Mouse (Mus musculus): ENCODE measurements around the gene Zbtb3. TPM values are rescaled to one million over a fixed set of nuclear protein-coding genes. Genes with fewer than 3 reads are reported as not detected.
A peak's percentile ranks its signal among the peaks of the same experiment; 100 is the strongest.

The Zbtb3 gene
- polyA plus RNA-seq, 1 experiment: 40.5 TPM

DNA sequence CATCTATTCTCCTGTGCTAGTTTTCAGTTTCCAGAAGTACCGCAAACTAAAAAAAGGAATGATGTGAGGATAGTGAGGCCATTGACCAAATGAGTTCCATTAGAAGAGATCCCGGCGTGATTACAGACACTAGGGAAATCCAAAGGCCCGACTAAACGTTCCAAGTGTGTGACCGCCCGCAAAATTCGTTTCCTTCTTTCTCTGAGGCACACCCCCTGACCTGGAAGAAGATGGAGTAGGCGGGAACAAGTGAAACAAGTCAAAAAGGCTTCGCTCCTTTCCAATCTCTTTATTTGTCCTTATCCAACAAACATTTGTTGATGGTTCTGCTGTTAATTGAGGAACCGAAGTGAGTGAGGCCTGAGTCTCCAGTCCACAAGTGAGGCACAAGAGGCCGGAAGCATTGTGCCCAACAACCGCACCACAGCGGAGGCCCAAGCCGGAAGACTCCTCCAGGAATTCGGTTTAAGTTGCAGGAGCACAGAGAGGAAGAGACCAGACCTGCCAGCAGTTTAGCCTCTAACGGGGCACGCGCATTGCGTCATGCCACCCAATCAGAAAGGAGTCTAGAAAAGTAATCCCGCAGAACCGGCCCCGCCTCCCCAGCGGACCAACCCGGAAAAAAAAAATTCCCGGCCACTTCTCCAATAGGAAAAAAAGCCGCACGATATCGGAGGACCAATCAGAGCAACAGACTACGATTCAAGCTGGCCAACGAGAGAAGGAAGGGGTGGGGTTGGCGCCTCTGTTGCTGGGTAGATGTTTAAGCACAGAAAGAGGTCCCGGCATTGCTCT, 16.6 kb downstream of the Zbtb3 start, which contains the start of gene Ttc9c:
Ttc9c (minus strand) TSS at position 533 of the 795 bp plus-strand sequence.
- Histone ChIP-seq H3K27ac (ENCODE audit: control insufficient read depth, insufficient read depth, low read depth, low read length) (peak within 1 kb of the TSS; percentile 96), H3K27me3 (ENCODE audit: control insufficient read depth, insufficient read depth, low read length) (no peaks in the 10 kb centered on the region), H3K4me3 (ENCODE audit: control insufficient read depth, low read depth, low read length) (peak within 1 kb of the TSS; percentile 90), H3K36me3 (ENCODE audit: control insufficient read depth, insufficient read depth, low read length) (peaks cover 5% of the 10 kb centered on the region), H3K4me1 (ENCODE audit: control insufficient read depth, insufficient read depth, low read length) (peaks cover 7% of the 10 kb centered on the region)
- TF ChIP-seq POLR2A (IDR thresholded peaks at IDR 0.05; ENCODE audit: control insufficient read depth, low read depth, low read length) (peak; percentile 94), CTCF (IDR thresholded peaks at IDR 0.05; ENCODE audit: control insufficient read depth, insufficient read depth, insufficient replicate concordance, low read depth, low read length) (no peak)

GRCm38 (mm10) chr19:8819596-8820423, 17.5 kb downstream of the Zbtb3 start, which contains the start of gene Hnrnpul2:
Gene Hnrnpul2 (plus strand): TSS chr19:8820010.
- peak within 1 kb of the TSS; percentile 90 for H3K4me3 ChIP-seq (ENCODE audit: control insufficient read depth, low read depth, low read length)
- TF ChIP-seq CTCF (IDR thresholded peaks at IDR 0.05; ENCODE audit: control insufficient read depth, insufficient read depth, insufficient replicate concordance, low read depth, low read length) (no peak), POLR2A (IDR thresholded peaks at IDR 0.05; ENCODE audit: control insufficient read depth, low read depth, low read length) (peak; percentile 98)
- H3K27me3 ChIP-seq (ENCODE audit: control insufficient read depth, insufficient read depth, low read length): no peaks in the 10 kb centered on the region
- H3K36me3 ChIP-seq (ENCODE audit: control insufficient read depth, insufficient read depth, low read length): peaks cover 7% of the 10 kb centered on the region
- H3K27ac ChIP-seq (ENCODE audit: control insufficient read depth, insufficient read depth, low read depth, low read length): peak within 1 kb of the TSS; percentile 96
- peaks cover 7% of the 10 kb centered on the region for H3K4me1 ChIP-seq (ENCODE audit: control insufficient read depth, insufficient read depth, low read length)

GRCm38 (mm10) chr19:8820424-8820956, 18.1 kb downstream of the Zbtb3 start:
- no peaks in the 10 kb centered on the region for H3K27me3 ChIP-seq (ENCODE audit: control insufficient read depth, insufficient read depth, low read length)
- H3K36me3 ChIP-seq (ENCODE audit: control insufficient read depth, insufficient read depth, low read length): peaks cover 9% of the 10 kb centered on the region
- peaks cover 7% of the 10 kb centered on the region for H3K4me1 ChIP-seq (ENCODE audit: control insufficient read depth, insufficient read depth, low read length)
- H3K27ac ChIP-seq (ENCODE audit: control insufficient read depth, insufficient read depth, low read depth, low read length): peak overlapping the region; percentile 96
- TF ChIP-seq POLR2A (IDR thresholded peaks at IDR 0.05; ENCODE audit: control insufficient read depth, low read depth, low read length) (no peak), CTCF (IDR thresholded peaks at IDR 0.05; ENCODE audit: control insufficient read depth, insufficient read depth, insufficient replicate concordance, low read depth, low read length) (no peak)
- peak overlapping the region; percentile 90 for H3K4me3 ChIP-seq (ENCODE audit: control insufficient read depth, low read depth, low read length)

DNA sequence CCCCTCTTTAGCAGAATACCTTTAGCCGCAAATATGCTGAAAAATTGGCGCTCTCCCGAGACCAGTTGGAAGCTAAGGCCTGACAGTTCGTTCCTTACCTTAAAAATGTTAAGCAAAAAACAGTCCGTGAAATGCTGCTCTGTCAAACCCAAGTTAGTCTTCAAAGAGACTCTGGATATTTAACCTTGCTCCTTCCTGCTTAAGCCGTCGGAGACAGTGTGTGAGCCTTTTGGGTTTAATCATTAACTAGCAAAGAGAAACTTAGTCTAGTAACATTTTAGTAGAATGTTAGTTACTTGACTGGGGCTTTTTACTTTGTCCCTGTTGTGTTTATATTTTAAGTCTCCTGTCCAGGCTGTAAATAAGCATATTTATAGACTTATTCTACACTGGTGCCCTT, 18.8 kb downstream of the Zbtb3 start:
- Histone ChIP-seq H3K4me3 (ENCODE audit: control insufficient read depth, low read depth, low read length) (peak overlapping the region; percentile 90), H3K4me1 (ENCODE audit: control insufficient read depth, insufficient read depth, low read length) (peaks cover 7% of the 10 kb centered on the region), H3K27ac (ENCODE audit: control insufficient read depth, insufficient read depth, low read depth, low read length) (peak overlapping the region; percentile 96), H3K27me3 (ENCODE audit: control insufficient read depth, insufficient read depth, low read length) (no peaks in the 10 kb centered on the region), H3K36me3 (ENCODE audit: control insufficient read depth, insufficient read depth, low read length) (peaks cover 9% of the 10 kb centered on the region)
- no peak for TF ChIP-seq POLR2A (IDR thresholded peaks at IDR 0.05; ENCODE audit: control insufficient read depth, low read depth, low read length)
- TF ChIP-seq CTCF (IDR thresholded peaks at IDR 0.05; ENCODE audit: control insufficient read depth, insufficient read depth, insufficient replicate concordance, low read depth, low read length): no peak

DNA sequence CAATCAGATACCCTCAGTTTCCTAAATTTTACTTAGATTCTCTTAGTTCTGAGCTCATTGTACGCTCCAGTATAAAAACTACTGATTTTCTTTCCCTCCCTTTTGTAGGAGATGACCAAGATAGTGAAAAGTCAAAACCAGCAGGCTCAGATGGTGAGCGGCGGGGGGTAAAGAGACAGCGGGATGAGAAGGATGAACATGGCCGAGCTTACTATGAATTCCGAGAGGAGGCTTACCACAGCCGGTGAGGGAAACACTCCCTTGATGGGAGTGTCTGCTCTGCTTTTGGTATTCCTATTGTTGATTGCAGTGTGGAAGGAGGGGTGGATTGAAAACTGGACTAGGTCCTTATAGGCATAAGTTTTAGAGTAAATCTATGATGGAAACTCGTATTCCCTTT, 20.3 kb downstream of the Zbtb3 start:
- peaks cover 8% of the 10 kb centered on the region for H3K36me3 ChIP-seq (ENCODE audit: control insufficient read depth, insufficient read depth, low read length)
- H3K4me1 ChIP-seq (ENCODE audit: control insufficient read depth, insufficient read depth, low read length): peaks cover 7% of the 10 kb centered on the region
- no peak overlapping the region for H3K27ac ChIP-seq (ENCODE audit: control insufficient read depth, insufficient read depth, low read depth, low read length)
- H3K4me3 ChIP-seq (ENCODE audit: control insufficient read depth, low read depth, low read length): peak overlapping the region; percentile 20; the same call in 1 of the 2 replicates
- H3K27me3 ChIP-seq (ENCODE audit: control insufficient read depth, insufficient read depth, low read length): no peaks in the 10 kb centered on the region
- TF ChIP-seq CTCF (IDR thresholded peaks at IDR 0.05; ENCODE audit: control insufficient read depth, insufficient read depth, insufficient replicate concordance, low read depth, low read length) (no peak), POLR2A (IDR thresholded peaks at IDR 0.05; ENCODE audit: control insufficient read depth, low read depth, low read length) (no peak)

DNA sequence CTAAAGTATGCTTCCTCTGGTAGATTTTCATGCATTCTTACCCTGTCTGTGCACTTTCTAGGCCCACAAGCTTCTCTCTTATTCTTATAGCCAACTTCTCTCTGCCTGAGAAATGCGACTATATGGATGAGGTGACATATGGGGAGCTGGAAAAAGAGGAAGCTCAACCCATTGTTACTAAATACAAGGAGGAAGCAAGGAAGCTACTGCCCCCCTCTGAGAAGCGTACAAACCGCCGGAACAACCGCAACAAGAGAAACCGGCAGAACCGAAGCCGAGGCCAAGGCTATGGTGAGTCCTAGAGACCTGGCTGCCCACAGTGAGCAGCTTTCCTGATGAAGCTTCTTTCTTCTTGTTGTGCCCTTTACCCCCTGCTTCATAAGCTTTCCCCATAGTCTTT, 27.3 kb downstream of the Zbtb3 start, which contains the start of gene AC129217.1:
AC129217.1 (plus strand) TSS at position 114 of the 400 bp plus-strand sequence.
- no peaks in the 10 kb centered on the region for H3K4me1 ChIP-seq (ENCODE audit: control insufficient read depth, insufficient read depth, low read length)
- H3K36me3 ChIP-seq (ENCODE audit: control insufficient read depth, insufficient read depth, low read length): peaks cover 11% of the 10 kb centered on the region
- H3K27me3 ChIP-seq (ENCODE audit: control insufficient read depth, insufficient read depth, low read length): no peaks in the 10 kb centered on the region
- H3K4me3 ChIP-seq (ENCODE audit: control insufficient read depth, low read depth, low read length): no peak within 1 kb of the TSS
- H3K27ac ChIP-seq (ENCODE audit: control insufficient read depth, insufficient read depth, low read depth, low read length): no peak within 1 kb of the TSS; the same call in 1 of the 2 replicates
- TF ChIP-seq POLR2A (IDR thresholded peaks at IDR 0.05; ENCODE audit: control insufficient read depth, low read depth, low read length) (no peak), CTCF (IDR thresholded peaks at IDR 0.05; ENCODE audit: control insufficient read depth, insufficient read depth, insufficient replicate concordance, low read depth, low read length) (no peak)

Measured in testis, adult 2 months (tissue).